Mouse (Mus musculus): ENCODE measurements around the gene Ccdc3. TPM values are rescaled to one million over a fixed set of nuclear protein-coding genes. Genes with fewer than 3 reads are reported as not detected.
"Not testable (repeated sequence)": the region's sequence is repeated elsewhere in the genome, so short reads cannot be mapped to it uniquely, and the experiment has no call there.

Ccdc3 gene
- total RNA-seq, 2 experiments from 2014 or later: 18.6 to 20.2 TPM

- no peak for DNase-seq (ENCODE audit: low spot score in 2 of 2)
- intact Hi-C loops (cut with DNase I): no loop called here
These were observed 61.7 kb downstream of the Ccdc3 start for GRCm38 (mm10) chr2:5199289-5199688.

- intact Hi-C loops (cut with DNase I): no loop called here
- DNase-seq (ENCODE audit: low spot score in 2 of 2): no peak
These were observed 63.3 kb downstream of the Ccdc3 start for GRCm38 (mm10) chr2:5200817-5201364.

DNA sequence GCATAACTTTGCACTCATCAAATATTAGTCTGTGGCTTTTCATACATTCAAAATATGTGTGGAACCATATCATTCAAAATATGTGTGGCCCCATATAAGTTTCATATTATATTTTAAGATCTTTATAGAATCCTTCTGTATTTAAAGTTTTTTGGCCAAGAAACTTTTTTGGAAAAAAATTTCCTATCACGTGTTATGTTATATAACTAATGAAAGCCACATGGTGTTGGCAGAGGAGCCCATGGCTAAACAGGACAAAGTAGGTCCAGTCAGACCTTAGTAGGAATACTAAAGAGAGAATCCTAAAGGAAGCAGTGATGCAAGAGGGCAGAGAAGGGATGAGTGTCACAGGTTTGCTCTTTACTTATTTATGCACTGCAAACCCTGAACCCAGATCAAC, 65.6 kb downstream of the Ccdc3 start:
- intact Hi-C loops (cut with DNase I): no loop called here
- DNase-seq (ENCODE audit: low spot score in 2 of 2): no peak

GRCm38 (mm10) chr2:5204941-5205340, 67.4 kb downstream of the Ccdc3 start:
- intact Hi-C loops (cut with DNase I): no loop called here
- no peak for DNase-seq (ENCODE audit: low spot score in 2 of 2)

DNA sequence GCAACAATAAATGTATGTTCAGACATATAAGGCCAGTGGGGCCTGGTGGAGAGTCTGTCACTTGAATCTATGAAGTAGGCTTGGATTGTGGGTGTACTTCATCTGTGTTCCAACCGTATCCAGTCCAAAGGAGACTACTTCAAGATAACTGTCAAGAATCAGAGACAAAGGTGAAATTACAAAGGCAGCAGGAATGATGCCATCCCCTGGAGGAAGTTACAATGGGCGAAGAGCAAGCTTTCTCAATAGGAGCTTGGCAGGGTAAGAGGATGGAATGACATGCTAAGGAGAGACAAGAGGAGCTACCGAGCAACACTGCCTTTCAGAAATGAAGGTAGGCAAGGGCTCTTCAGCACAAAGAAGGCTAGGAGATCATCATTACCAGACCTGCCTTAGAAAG, 69.1 kb downstream of the Ccdc3 start:
- intact Hi-C loops (cut with DNase I): no loop called here
- no peak for DNase-seq (ENCODE audit: low spot score in 2 of 2)

- DNase-seq (ENCODE audit: low spot score in 2 of 2): no peak
- intact Hi-C loops (cut with DNase I): no loop called here
These were observed 77.0 kb downstream of the Ccdc3 start for GRCm38 (mm10) chr2:5214581-5214980.

DNA sequence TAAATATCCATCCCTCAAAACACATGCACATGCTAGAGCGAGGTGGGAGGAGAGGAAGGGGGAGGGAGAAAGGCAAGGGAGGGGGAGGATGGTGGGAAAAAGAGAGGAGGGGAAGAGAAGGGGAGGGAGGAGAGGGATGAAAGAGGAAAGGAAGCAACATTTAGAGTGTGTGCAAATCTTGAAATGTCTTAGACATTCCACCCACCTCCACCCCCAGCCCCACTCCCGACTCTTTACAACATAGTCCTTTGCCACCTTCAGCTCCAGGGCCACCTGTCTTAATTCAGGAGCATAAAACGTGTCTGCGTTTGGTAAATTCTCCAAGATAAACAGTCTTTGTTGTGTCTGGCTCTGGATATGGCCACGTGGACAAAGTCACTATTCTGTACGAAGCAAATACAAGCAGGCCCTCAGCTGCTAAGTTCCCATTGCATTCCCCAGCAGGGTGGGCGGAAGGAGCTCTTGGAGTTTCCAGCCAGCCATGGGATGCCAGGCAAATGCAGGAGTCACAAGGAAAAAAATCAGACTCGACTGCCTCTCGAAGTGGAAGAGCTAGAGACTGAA, 77.8 kb downstream of the Ccdc3 start:
- DNase-seq (ENCODE audit: low spot score in 2 of 2): peak in 1 of 2 experiments; percentile 31
- intact Hi-C loops (cut with DNase I): no loop called here

DNA sequence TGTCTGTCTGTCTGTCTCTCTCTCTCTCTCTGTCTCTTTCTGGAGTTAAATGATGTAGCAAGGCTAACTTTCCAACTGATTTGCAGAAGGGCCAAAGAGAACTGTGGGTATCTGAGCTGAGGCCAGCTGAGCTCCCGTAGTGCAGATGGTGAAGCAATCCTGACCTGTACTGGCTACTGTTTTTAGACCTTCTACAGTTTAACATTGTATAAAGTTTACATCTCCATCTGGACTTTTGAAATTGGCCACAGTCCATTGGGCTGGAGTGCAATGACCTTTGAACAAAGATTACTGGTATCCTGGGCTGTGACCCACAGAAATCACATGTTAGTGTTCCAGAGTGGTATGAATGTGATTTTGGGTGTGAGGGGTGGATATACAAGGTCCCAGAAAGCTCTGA, 81.6 kb downstream of the Ccdc3 start:
- DNase-seq (ENCODE audit: low spot score in 2 of 2): no peak
- intact Hi-C loops (cut with DNase I): no loop called here

DNA sequence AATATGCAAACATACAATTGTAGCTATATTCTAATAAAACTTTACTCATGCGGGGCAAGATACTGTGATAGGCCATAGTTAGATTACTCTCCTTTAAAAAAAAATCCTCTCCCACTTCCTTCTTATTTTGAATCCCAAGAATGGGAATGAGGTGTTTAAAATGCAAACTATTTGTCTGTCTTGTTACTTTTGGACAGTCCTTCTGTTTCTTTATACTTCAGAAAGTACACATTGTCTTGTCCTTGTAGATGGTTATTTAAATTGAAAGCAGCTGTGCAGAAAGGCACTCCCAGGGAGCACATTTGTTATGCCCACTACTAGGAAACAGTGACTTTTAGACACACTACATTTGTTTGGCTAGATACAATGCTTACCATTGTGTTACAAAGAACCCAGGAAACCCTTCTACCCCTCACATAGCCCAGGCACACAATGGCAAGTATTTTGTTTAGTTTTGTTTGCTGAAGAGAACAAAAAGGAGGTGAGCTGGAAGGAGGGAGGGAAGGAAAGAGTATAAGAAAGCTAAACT, 82.3 kb downstream of the Ccdc3 start:
- intact Hi-C loops (cut with DNase I): no loop called here

DNA sequence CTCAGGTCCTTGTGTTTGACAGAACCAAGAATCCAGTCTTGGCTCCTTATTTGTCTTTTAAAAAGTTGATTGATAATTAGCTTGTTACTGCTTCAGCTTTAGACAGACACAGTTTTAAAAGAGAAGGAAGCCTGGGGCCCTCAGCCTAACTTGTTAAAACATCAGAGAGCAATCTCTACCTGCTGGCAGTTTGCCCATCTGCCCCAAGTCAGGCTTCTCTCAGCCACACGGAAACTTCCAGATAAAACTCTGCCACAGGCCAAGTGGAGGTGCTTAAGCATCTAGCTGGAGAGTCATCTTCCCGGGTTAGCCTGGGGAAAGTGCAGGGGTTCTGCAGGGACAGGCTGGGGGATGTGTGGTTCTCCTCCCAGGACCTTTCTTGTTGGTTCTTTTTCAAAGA, 85.0 kb downstream of the Ccdc3 start:
- intact Hi-C loops (cut with DNase I): no loop called here
- DNase-seq (ENCODE audit: low spot score in 2 of 2): no peak

More for the DNA sequence above, 82.3 kb downstream of the Ccdc3 start:
- no peak for DNase-seq (ENCODE audit: low spot score in 2 of 2)

- intact Hi-C loops (cut with DNase I): no loop called here
- no peak for DNase-seq (ENCODE audit: low spot score in 2 of 2)
These were observed 99.4 kb downstream of the Ccdc3 start for GRCm38 (mm10) chr2:5236846-5237482.

DNA sequence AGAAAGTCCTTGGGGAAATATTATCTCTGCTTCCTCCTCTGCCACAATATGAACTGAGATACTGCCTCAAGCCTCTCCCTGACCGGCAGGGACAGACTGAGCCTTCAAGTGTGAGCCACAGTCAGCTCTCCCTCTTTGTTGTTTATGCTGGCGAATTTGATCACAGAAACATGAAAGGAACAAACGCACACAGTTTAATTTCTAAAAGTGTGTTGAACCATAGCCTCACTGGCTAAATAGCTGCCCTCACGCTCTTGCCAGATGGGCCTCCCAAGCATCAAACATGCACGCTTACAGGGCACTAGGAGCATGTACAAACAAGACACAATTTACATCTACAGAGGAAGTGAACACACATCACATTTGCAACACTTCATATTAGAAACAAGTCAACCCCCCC, 100.3 kb downstream of the Ccdc3 start:
- no peak for DNase-seq (ENCODE audit: low spot score in 2 of 2)
- intact Hi-C loops (cut with DNase I): no loop called here

DNA sequence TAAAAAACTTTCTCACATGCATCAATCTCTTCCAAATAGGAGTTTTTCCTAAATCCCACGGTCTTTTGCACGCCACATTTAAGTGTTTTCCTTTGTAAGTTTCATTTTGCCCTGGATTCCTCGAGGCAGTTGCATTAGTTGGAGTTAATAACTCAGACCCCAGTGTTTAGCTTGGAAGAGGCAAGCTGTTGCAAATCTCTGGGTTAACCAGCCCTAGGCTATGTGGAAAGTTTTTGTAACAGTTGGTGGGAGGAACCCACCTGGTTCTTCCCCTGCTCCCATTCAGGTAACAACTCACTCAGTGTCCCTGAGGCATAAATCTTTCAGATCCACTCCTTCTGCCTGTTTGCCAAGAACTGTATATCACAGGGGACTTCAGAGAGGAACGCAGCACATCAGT, 101.9 kb downstream of the Ccdc3 start:
- intact Hi-C loops (cut with DNase I): no loop called here
- DNase-seq (ENCODE audit: low spot score in 2 of 2): no peak

DNA sequence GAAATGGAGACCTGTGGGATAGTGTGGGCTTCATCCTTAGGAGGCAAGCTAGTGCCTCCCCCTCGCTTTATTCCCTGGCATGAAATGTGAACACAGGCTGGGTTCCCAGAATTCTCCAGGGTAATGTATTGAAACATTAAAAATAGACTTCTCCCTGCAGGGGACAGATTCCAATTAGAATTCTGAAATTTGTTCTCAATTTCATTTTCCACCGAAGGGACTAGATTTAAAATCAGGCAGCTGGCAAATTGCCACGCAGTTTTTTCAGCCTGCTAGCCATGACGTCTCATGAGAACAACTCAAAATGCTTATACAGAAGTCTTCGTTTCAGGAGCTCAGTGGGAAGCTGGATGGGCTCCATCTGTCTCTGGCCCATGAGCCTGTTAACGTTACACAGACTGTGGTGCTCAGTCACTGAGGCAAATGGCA, 103.9 kb downstream of the Ccdc3 start:
- intact Hi-C loops (cut with DNase I): no loop called here
- DNase-seq (ENCODE audit: low spot score in 2 of 2): peak; percentile 85

GRCm38 (mm10) chr2:5249199-5249598, 111.6 kb downstream of the Ccdc3 start:
- DNase-seq (ENCODE audit: low spot score in 2 of 2); intact Hi-C loops (cut with DNase I): not testable (repeated sequence)

DNA sequence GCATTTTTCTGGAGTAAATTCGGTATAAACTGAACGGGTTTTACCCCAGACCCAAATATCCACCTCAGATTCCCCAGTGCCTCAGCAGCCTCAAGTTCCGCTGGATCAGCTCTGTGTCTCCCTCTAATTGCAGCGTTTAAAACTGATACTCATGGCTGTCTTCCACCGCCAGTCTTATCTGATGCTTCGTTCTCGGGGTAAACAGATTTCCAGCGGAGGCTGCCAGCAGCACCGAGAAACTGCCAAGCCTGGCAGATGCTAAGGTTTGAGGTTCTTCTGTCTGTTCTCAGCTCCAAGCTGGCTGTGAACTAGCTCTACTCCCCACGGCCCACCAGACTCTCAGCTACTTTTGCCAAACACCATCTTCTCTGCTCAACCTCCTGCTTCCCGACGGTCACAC, 112.4 kb downstream of the Ccdc3 start:
- intact Hi-C loops (cut with DNase I): loop anchor here (5.0 kb wide), 3 partner anchors 83 to 158 kb away; no protein-coding TSS in a partner anchor
- peak; percentile 77 to 96 for DNase-seq (ENCODE audit: low spot score in 2 of 2)

- DNase-seq (ENCODE audit: low spot score in 2 of 2): no peak
- intact Hi-C loops (cut with DNase I): no loop called here
These were observed 120.7 kb downstream of the Ccdc3 start for GRCm38 (mm10) chr2:5258250-5258649.

GRCm38 (mm10) chr2:5262279-5262678, 124.7 kb downstream of the Ccdc3 start:
- no peak for DNase-seq (ENCODE audit: low spot score in 2 of 2)
- intact Hi-C loops (cut with DNase I): no loop called here

DNA sequence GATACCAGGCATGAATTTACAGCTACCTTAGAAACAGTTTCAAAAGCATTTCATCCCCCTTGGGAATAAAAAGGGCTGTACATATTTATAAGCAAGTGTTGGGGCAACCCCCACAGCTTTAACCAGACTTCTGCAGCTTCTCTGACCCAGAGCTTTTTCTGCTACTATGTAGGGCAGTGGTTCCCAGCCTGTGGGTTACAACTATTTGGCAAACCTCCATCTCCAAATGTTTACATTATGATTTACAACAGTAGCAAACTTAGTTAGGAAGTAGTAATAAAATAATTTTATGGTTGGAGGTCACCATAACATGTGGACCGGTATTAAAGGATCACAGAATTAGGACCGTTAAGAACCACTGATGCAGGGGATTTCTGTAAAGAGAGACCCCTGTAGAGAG, 130.4 kb downstream of the Ccdc3 start:
- DNase-seq (ENCODE audit: low spot score in 2 of 2): no peak
- intact Hi-C loops (cut with DNase I): no loop called here
